Mouse (Mus musculus) forebrain, embryonic 16.5 days (tissue): Measurements from ENCODE around the gene Stxbp1. TPM values are rescaled to one million over a fixed set of nuclear protein-coding genes. Genes with fewer than 3 reads are reported as not detected.

Experiments used
- ATAC-seq: fragments of 200-750 bp; cut with Nextera tagmentation; 2 replicates; pipeline ENCODE4 v1.8.0; 2017; ENCODE audit warnings: mild to moderate bottlenecking, moderate library complexity
- H3K27ac ChIP-seq: fragments of 300-500 bp; sonication (generic); 2 replicates; pipeline ENCODE4 v1.5.1; 2014; ENCODE audit warnings: low read length, control low read depth
- H3K27me3 ChIP-seq: fragments of 300-500 bp; sonication (generic); replicated peaks from 2 replicates; pipeline ENCODE4 v1.6.1; 2014; ENCODE audit warnings: low read length; ENCODE audit not compliant: control insufficient read depth, insufficient read depth
- H3K36me3 ChIP-seq: fragments of 300-500 bp; sonication (generic); 2 replicates; pipeline ENCODE4 v1.6.1; 2014; ENCODE audit not compliant: control insufficient read depth, insufficient read depth
- H3K4me1 ChIP-seq: fragments of 300-500 bp; sonication (generic); replicated peaks from 2 replicates; pipeline ENCODE4 v1.6.1; 2014; ENCODE audit warnings: low read length; ENCODE audit not compliant: control insufficient read depth, insufficient read depth
- H3K4me2 ChIP-seq: fragments of 300-500 bp; sonication (generic); 2 replicates; pipeline ENCODE4 v1.6.1; 2014; ENCODE audit warnings: mild to moderate bottlenecking, low read length, control low read depth
- H3K4me3 ChIP-seq: fragments of 300-500 bp; sonication (generic); replicated peaks from 2 replicates; pipeline ENCODE4 v1.5.1; 2014; ENCODE audit warnings: mild to moderate bottlenecking, low read length, control low read depth
- H3K9ac ChIP-seq: fragments of 300-500 bp; sonication (generic); replicated peaks from 2 replicates; pipeline ENCODE4 v1.6.1; 2014; ENCODE audit warnings: low read depth, low read length, control low read depth
- H3K9me3 ChIP-seq: fragments of 300-500 bp; sonication (generic); 2 replicates; pipeline ENCODE4 v1.6.1; 2016; ENCODE audit warnings: low read length; ENCODE audit not compliant: control insufficient read depth
- WGBS: fragments of 180-500 bp; shearing (Covaris S2); extraction: QIAGEN DNeasy Blood & Tissue Kit; methylation state at CpG from one replicate; pipeline ENCODE4 v1.1.7; 2014; 5-methylcytosine and 5-hydroxymethylcytosine counted together
- polyA plus RNA-seq: library from polyadenylated mRNA; unstranded; fragments of >200 nt; fragmentation: Nextera tagmentation; extraction: Ambion mirVana; gene quantifications from 2 replicates; pipeline ENCODE4 v1.2.1, GENCODE M21; 2015

Stxbp1 gene
- 227 and 251 TPM in 2 replicates for polyA plus RNA-seq

GRCm38 (mm10) chr2:32846805-32847467 is at the start of gene Stxbp1:
Gene Stxbp1, minus strand, starts transcription at chr2:32847245.
- H3K9me3 ChIP-seq = no peaks in the 10 kb centered on the region
- peaks cover 3% of the 10 kb centered on the region for H3K27me3 ChIP-seq
- peak within 1 kb of the TSS; percentile 93 for H3K4me3 ChIP-seq
- peak; percentile 95 for ATAC-seq
- under 1% methylated on average over 67 of the region's 78 CpGs for WGBS
- H3K27ac ChIP-seq = peak within 1 kb of the TSS; percentile 93
- no peaks in the 10 kb centered on the region for H3K36me3 ChIP-seq
- H3K4me1 ChIP-seq = peaks cover 14% of the 10 kb centered on the region
- H3K4me2 ChIP-seq = peak within 1 kb of the TSS; percentile 58
- H3K9ac ChIP-seq = peak within 1 kb of the TSS; percentile 89

GRCm38 (mm10) chr2:32896507-32897147 is 49.6 kb upstream of the Stxbp1 start:
- peak; percentile 67 for ATAC-seq
- Histone ChIP-seq H3K4me3 (no peak overlapping the region), H3K9me3 (no peaks in the 10 kb centered on the region), H3K27me3 (no peaks in the 10 kb centered on the region), H3K9ac (no peak overlapping the region), H3K36me3 (no peaks in the 10 kb centered on the region), H3K4me1 (peaks cover 19% of the 10 kb centered on the region), H3K27ac (0 out of 2 replicates have a peak overlapping the region, but pooled peaks have one; percentile 4), H3K4me2 (no peak overlapping the region)
- 45% methylated on average over 10 of the region's 10 CpGs for WGBS

- H3K9me3 ChIP-seq = no peaks in the 10 kb centered on the region
- no peak overlapping the region for H3K9ac ChIP-seq
- no peaks in the 10 kb centered on the region for H3K36me3 ChIP-seq
- H3K27me3 ChIP-seq = no peaks in the 10 kb centered on the region
- no peak overlapping the region for H3K4me3 ChIP-seq
- WGBS = 23% methylated on average over 8 of the region's 8 CpGs
- peaks cover 19% of the 10 kb centered on the region for H3K4me1 ChIP-seq
- ATAC-seq = peak; percentile 52
- H3K27ac ChIP-seq = peak overlapping the region; percentile 66
- no peak overlapping the region for H3K4me2 ChIP-seq
These were observed 48.6 kb upstream of the Stxbp1 start for GRCm38 (mm10) chr2:32895606-32896106.

GRCm38 (mm10) chr2:32894097-32894496 is 47.1 kb upstream of the Stxbp1 start:
- WGBS = 85% methylated on average over 2 of the region's 2 CpGs
- H3K36me3 ChIP-seq = no peaks in the 10 kb centered on the region
- H3K9ac ChIP-seq = no peak overlapping the region
- H3K27me3 ChIP-seq = no peaks in the 10 kb centered on the region
- H3K4me3 ChIP-seq = no peak overlapping the region
- no peak for ATAC-seq
- H3K4me2 ChIP-seq = no peak overlapping the region
- no peaks in the 10 kb centered on the region for H3K9me3 ChIP-seq
- no peak overlapping the region for H3K27ac ChIP-seq
- peaks cover 19% of the 10 kb centered on the region for H3K4me1 ChIP-seq

GRCm38 (mm10) chr2:32892490-32892889 is 45.4 kb upstream of the Stxbp1 start:
- Histone ChIP-seq H3K9ac (no peak overlapping the region), H3K4me1 (peaks cover 24% of the 10 kb centered on the region), H3K4me2 (no peak overlapping the region), H3K27ac (no peak overlapping the region), H3K36me3 (no peaks in the 10 kb centered on the region), H3K4me3 (no peak overlapping the region), H3K27me3 (no peaks in the 10 kb centered on the region), H3K9me3 (no peaks in the 10 kb centered on the region)
- ATAC-seq = no peak
- 90% methylated on average over 14 of the region's 14 CpGs for WGBS

- no peaks in the 10 kb centered on the region for H3K36me3 ChIP-seq
- H3K9me3 ChIP-seq = no peaks in the 10 kb centered on the region
- H3K4me2 ChIP-seq = no peak overlapping the region
- H3K4me3 ChIP-seq = no peak overlapping the region
- H3K9ac ChIP-seq = no peak overlapping the region
- H3K27me3 ChIP-seq = no peaks in the 10 kb centered on the region
- 82% methylated on average over 9 of the region's 9 CpGs for WGBS
- H3K4me1 ChIP-seq = peaks cover 17% of the 10 kb centered on the region
- no peak for ATAC-seq
- no peak overlapping the region for H3K27ac ChIP-seq
These were observed 44.2 kb upstream of the Stxbp1 start for GRCm38 (mm10) chr2:32891278-32891677.

GRCm38 (mm10) chr2:32890280-32890679 is 43.2 kb upstream of the Stxbp1 start:
- Histone ChIP-seq H3K9me3 (no peaks in the 10 kb centered on the region), H3K27me3 (no peaks in the 10 kb centered on the region), H3K4me2 (no peak overlapping the region), H3K9ac (no peak overlapping the region), H3K4me1 (peaks cover 7% of the 10 kb centered on the region), H3K4me3 (no peak overlapping the region), H3K27ac (no peak overlapping the region), H3K36me3 (no peaks in the 10 kb centered on the region)
- 76% methylated on average over 3 of the region's 3 CpGs for WGBS
- ATAC-seq = no peak

GRCm38 (mm10) chr2:32888551-32888950 is 41.5 kb upstream of the Stxbp1 start:
- Histone ChIP-seq H3K4me2 (no peak overlapping the region), H3K36me3 (no peaks in the 10 kb centered on the region), H3K9ac (no peak overlapping the region), H3K27ac (no peak overlapping the region), H3K9me3 (no peaks in the 10 kb centered on the region), H3K4me3 (no peak overlapping the region), H3K4me1 (peaks cover 5% of the 10 kb centered on the region), H3K27me3 (no peaks in the 10 kb centered on the region)
- ATAC-seq = no peak
- WGBS = 43% methylated on average over 3 of the region's 3 CpGs

GRCm38 (mm10) chr2:32888029-32888428 is 41.0 kb upstream of the Stxbp1 start:
- Histone ChIP-seq H3K9me3 (no peaks in the 10 kb centered on the region), H3K9ac (peak overlapping the region; percentile 36; the same call in 1 of the 2 replicates), H3K4me2 (no peak overlapping the region), H3K27ac (peak overlapping the region; percentile 24; the same call in 1 of the 2 replicates), H3K36me3 (no peaks in the 10 kb centered on the region), H3K4me3 (no peak overlapping the region), H3K4me1 (peaks cover 5% of the 10 kb centered on the region), H3K27me3 (no peaks in the 10 kb centered on the region)
- 33% methylated on average over 9 of the region's 9 CpGs for WGBS
- no peak for ATAC-seq
